Mouse (Mus musculus): ENCODE results near the gene AI661453.

DNA sequence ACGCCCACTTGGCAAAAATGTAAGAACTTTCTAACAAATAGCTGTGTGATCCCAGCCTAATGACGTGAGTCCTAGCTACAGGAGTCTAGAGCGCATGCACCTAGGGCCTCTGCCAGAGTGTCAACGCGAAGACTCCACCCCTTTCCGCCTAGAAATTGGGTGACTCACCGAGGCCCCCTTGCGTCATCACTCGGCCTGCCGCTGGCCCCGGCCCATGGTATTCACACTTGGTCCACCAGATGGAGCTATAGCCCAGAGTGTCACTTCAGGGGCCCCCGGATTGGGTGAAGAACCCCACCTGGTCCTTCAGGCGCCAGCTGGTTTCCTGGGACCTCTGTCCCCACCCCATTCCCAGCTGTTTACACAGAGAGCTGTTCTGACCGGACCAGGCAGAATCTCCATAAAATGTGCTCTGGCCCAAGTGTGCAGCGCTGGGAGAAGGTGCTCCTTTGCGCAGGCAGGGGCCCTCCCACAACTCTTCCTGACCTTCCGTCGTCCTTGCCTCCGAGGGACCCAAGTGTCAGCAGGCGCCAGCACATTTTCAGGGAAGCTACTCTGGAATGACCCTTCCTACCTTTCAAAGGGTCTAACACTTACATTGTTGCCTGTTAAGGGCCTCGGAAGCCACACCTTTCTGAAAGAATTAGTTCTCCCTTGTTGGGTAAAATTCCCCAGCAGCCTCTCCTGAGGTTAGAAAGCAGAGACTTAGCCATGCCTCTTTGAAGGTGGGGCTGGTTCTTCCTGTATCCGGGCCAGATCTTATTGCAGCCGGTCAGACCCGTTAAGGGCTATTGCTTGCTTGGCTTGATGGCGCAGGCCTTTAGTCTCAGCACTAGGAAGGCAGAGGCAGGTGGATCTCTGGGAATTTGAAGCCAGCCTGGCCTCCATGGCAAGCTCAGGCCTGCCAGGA, 75.0 kb downstream of the AI661453 start:
- no peak for TF ChIP-seq TAL1 (IDR thresholded peaks at IDR 0.05; ENCODE audit: low read length)
- TF ChIP-seq GATA1 (IDR thresholded peaks at IDR 0.05; ENCODE audit: low read length): peak; percentile 61; the same call in 1 of the 2 replicates
